Mouse (Mus musculus) adipocyte (in vitro differentiated cells): ENCODE data around the gene Slc22a4.
A peak's percentile ranks its signal among the peaks of the same experiment; 100 is the strongest.
"Not testable (repeated sequence)": the region's sequence is repeated elsewhere in the genome, so short reads cannot be mapped to it uniquely, and the experiment has no call there.

Source experiments
- DNase-seq: peaks from one replicate; pipeline ENCODE4 v3.0.0-alpha.2; 2016; ENCODE audit warnings: low spot score

The Slc22a4 gene

GRCm38 (mm10) chr11:54004734-54005133 is 23.2 kb downstream of the Slc22a4 start:
- no peak for DNase-seq

GRCm38 (mm10) chr11:54004221-54004620 is 23.7 kb downstream of the Slc22a4 start:
- peak; percentile 40 for DNase-seq

GRCm38 (mm10) chr11:54002761-54003717 is 24.9 kb downstream of the Slc22a4 start:
- DNase-seq: peak; percentile 87

DNA sequence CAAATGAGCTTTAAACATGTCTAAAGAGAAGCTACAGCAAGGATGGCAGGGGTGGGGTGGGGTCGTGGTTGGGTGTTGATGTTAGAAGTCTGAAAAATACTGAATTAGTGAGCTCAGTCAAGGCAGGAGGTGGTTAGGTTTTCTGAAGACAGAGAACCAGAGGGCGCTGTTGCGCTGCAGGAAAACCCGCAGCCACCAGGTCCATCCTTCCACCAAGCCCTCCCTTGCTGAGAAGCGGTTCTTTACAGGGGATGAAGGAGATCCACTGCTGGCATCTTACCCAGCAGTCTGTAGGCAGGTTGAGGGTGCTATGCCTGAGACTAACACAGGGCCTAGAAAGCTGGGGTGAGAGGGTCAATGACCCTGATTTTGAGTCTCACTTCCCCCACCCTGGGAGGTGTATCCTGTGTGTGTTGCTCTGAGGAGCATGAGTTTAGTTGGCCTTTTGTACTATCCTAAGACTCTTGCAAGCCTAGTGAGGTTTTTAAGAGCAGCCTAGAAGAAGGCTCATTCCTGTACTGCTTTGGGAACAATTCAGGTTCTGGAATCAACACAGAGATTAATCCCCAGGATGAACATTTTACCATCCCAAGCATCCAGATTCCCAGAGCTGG is 25.6 kb downstream of the Slc22a4 start:
- DNase-seq: peak; percentile 68

DNA sequence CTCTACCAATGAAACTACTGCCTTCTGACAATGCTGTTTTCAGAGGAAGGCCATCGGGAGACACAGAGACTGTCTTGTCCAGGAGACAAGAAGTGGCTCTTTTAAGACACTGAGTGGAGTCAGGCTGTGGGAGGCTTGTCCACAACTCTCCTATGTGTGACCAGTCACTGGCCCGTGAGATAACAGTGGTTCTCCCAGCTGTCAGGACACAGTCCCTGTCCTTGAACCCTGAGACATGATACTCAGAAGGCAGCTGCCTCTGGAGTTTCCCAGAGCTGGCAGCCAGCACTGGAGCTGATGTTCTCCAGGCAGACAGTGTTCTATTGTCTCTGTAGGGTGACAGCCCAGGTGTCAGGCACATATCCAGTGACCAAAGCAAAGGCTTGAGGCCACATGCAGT is 30.2 kb downstream of the Slc22a4 start:
- no peak for DNase-seq

GRCm38 (mm10) chr11:53992264-53992663 is 35.6 kb downstream of the Slc22a4 start:
- no peak for DNase-seq

- DNase-seq: no peak
Measured at GRCm38 (mm10) chr11:53989232-53989631, 38.7 kb downstream of the Slc22a4 start.

DNA sequence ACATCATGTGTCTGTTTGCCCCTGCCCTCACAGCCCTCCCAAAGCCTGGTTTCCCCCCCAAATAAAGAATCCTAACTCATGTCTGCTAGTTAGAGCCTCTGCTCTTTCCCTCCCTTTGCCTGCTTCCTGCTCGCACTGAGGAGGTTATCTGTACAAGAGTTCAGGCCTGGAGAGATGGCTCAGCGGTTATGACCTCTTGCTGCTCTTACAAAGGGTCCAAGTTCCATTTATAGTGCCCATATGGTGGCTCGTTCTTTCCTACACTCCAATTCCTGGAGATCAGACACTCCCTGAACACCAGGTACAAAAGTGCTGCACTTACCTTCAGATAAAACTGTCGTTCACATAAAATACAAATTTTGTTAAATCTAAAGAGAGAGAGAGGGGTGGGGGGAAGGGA is 39.8 kb downstream of the Slc22a4 start:
- DNase-seq: no peak

DNA sequence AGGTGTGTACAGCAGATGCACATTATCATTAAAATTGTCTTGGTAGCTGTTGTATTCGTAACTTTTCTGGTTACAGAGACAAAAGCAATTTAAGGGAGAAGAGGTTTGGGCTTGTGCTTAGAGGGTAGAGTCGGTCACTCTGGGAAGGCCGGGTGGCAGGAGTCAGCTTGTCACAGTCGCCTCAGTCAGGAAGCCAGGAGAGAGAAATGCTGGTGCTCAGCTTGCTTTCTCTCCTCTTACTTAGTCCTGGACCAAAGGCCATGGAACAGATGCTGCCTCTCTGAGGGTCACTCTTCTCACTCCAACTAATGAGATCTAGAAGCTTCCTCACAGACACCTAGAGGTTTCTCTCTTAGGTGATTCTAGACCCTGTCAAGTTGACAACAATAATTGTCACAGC is 46.5 kb downstream of the Slc22a4 start:
- no peak for DNase-seq

- DNase-seq: peak; percentile 64
Measured at GRCm38 (mm10) chr11:53979788-53980621, 47.9 kb downstream of the Slc22a4 start, which contains the start of gene Slc22a21. Slc22a21 (minus strand) TSS chr11:53980332.

- DNase-seq: not testable (repeated sequence)
Measured at GRCm38 (mm10) chr11:53979456-53979787, 48.5 kb downstream of the Slc22a4 start.

DNA sequence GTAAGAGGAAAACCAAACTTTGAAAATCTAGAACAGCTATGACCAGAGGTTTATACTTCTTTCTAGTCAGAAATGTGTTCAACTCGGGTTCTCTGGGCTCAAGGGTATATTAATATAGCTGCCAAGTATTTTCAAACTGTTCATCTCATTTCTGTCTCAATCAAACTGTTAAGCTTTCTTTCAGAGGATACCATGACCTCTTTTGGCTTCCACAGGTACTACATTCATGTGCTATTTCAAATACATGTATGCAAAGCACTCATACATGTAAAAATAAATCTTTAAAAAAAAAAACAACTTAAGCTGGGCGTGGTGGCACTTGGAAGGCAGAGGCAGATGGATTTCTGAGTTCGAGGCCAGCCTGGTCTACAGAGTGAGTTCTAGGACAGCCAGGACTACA is 50.2 kb downstream of the Slc22a4 start:
- peak; percentile 47 for DNase-seq

GRCm38 (mm10) chr11:53975559-53975958 is 52.3 kb downstream of the Slc22a4 start:
- no peak for DNase-seq

GRCm38 (mm10) chr11:53958984-53959383 is 68.9 kb downstream of the Slc22a4 start:
- DNase-seq: peak; percentile 17

- not testable (repeated sequence) for DNase-seq
Measured at GRCm38 (mm10) chr11:53958176-53958575, 69.7 kb downstream of the Slc22a4 start.

- DNase-seq: peak; percentile 21
Measured at GRCm38 (mm10) chr11:53956636-53957035, 71.3 kb downstream of the Slc22a4 start.

DNA sequence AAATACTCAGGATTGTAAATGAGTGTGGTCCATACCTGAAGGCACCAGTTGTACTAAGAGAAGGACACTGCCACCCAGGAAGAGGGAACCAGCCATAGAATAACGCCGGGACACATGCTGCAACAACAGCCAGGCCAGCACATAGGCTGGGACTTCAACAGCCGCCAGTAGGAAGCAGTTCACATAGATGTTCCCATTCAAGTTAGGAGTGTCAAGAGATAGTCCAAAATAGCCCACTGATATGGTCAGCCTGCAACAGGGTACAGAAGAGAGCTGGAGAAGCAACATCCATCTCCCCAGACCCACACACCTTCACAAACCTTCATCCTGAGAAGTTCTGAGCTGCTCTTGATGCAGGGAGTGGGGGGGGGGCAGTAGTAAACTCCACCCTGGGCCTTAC is 73.2 kb downstream of the Slc22a4 start:
- no peak for DNase-seq

DNA sequence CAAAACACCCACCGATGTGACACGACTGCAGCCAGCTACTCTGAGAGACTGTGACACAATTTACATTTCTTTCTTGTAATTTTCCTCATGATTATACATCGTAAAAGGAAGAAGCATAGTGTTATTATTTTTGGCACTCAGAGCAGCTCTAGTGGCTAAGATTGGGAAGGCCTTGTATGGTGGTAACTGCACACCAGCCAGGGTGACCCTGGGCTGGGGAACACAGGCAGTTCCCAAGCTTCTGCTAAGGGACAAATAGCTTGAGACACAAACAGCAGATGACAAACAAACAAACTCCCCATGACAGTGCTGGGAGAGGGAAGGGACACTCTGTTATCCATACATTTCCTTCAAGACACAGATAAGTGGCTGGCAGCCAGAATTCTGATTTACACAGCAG is 77.8 kb downstream of the Slc22a4 start:
- DNase-seq: not testable (repeated sequence)
